Mouse (Mus musculus): ENCODE data around the gene Snx30. TPM values are rescaled to one million over a fixed set of nuclear protein-coding genes. Genes with fewer than 3 reads are reported as not detected.

The Snx30 gene
- polyA plus RNA-seq, 1 experiment = 6.1 TPM

- no peaks in the 10 kb centered on the region for H3K4me1 ChIP-seq (replicated peaks; ENCODE audit: control insufficient read depth, insufficient read depth, low read length)
- no peak overlapping the region for H3K4me3 ChIP-seq (ENCODE audit: control insufficient read depth, insufficient read depth, low read length)
- peak; percentile 28; the same call in 1 of the 2 replicates for TF ChIP-seq CTCF (IDR thresholded peaks at IDR 0.05; ENCODE audit: borderline replicate concordance, control insufficient read depth, extremely low read depth, insufficient read depth, low read length, poor library complexity)
- no peak for TF ChIP-seq POLR2A (IDR thresholded peaks at IDR 0.05; ENCODE audit: control insufficient read depth, extremely low read depth, insufficient read depth, low read length, poor library complexity)
- peak; percentile 31 for DNase-seq
- 81% methylated on average over 6 of the region's 6 CpGs for WGBS
- no peaks in the 10 kb centered on the region for H3K27me3 ChIP-seq (ENCODE audit: control insufficient read depth, insufficient read depth, low read length)
- no peaks in the 10 kb centered on the region for H3K36me3 ChIP-seq (ENCODE audit: control insufficient read depth, insufficient read depth, low read length)
- H3K27ac ChIP-seq (ENCODE audit: control insufficient read depth, insufficient read depth, low read length) = no peak overlapping the region
Observed at GRCm38 (mm10) chr4:59932505-59933281, 127.1 kb downstream of the Snx30 start.

GRCm38 (mm10) chr4:59937543-59937942 is 131.9 kb downstream of the Snx30 start:
- no peak for DNase-seq
- 75% methylated on average over 2 of the region's 2 CpGs for WGBS
- Histone ChIP-seq H3K27me3 (ENCODE audit: control insufficient read depth, insufficient read depth, low read length) (no peaks in the 10 kb centered on the region), H3K4me3 (ENCODE audit: control insufficient read depth, insufficient read depth, low read length) (no peak overlapping the region), H3K4me1 (replicated peaks; ENCODE audit: control insufficient read depth, insufficient read depth, low read length) (no peaks in the 10 kb centered on the region), H3K27ac (ENCODE audit: control insufficient read depth, insufficient read depth, low read length) (no peak overlapping the region), H3K36me3 (ENCODE audit: control insufficient read depth, insufficient read depth, low read length) (no peaks in the 10 kb centered on the region)
- TF ChIP-seq POLR2A (IDR thresholded peaks at IDR 0.05; ENCODE audit: control insufficient read depth, extremely low read depth, insufficient read depth, low read length, poor library complexity) = no peak
- no peak for TF ChIP-seq CTCF (IDR thresholded peaks at IDR 0.05; ENCODE audit: borderline replicate concordance, control insufficient read depth, extremely low read depth, insufficient read depth, low read length, poor library complexity)

Other genes with a start within 250 kb of the Snx30 start
- gene Hsdl2, start 224.3 kb upstream of the Snx30 start, polyA plus RNA-seq (2012; rRNA removed) = 14.3 and 22.2 TPM in 2 replicates
- 12.4 and 14.8 TPM in 2 replicates for gene E130308A19Rik, start 179.6 kb upstream of the Snx30 start, polyA plus RNA-seq (2012; rRNA removed)
- gene Inip, start 4.3 kb upstream of the Snx30 start, polyA plus RNA-seq (2012; rRNA removed) = 26.7 and 27.8 TPM in 2 replicates
- gene Slc46a2, start 109.2 kb downstream of the Snx30 start, polyA plus RNA-seq (2012; rRNA removed) = 19.4 and 28.3 TPM in 2 replicates
- not detected in 2 replicates for gene Mup4, start 154.9 kb downstream of the Snx30 start, polyA plus RNA-seq (2012; rRNA removed)
- gene Mup6, start 158.5 kb downstream of the Snx30 start, polyA plus RNA-seq (2012; rRNA removed) = not detected in 2 replicates